Comparison of ENCODE assay signal across 23 mouse cellular contexts in the genomic region with DNA sequence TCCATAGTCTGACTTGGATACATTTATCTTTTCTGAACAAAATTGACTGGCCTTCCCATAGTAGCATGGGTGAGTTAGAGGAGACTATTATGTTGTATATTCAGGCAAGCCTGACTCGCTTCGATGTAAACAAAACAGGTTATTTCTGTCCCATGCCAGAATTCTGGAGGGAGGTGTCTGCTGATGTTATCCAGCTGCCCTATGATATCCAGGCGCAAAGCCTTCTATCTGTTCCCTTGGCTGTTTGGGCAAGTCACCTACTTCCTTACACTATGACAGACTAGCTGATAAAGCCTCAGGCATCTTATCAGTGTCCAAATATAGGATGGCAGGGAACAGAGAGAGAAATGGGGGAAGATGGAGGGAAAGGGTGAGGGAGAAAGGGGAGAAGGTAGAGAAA. TPM values are rescaled to one million over a fixed set of nuclear protein-coding genes. Genes with fewer than 3 reads are reported as not detected.
DNase-seq lines count a peak whose midpoint lies in the region; ATAC-seq lines count a peak whose summit lies in the region.
"Had no signal": no experiment of that assay in that cellular context is flagged by ENCODE, and none has a peak within 500 bp of the region (broad histone marks: within the 10 kb centered on the region; RNA-seq: fewer than 3 reads in every experiment).

No protein-coding gene starts in this region.

- no peak overlapping the region for H3K9ac ChIP-seq in heart, embryonic 14.5 days (ENCODE audit: low read length)
- H3K9ac ChIP-seq: hindbrain, embryonic 15.5 days; intestine, embryonic 15.5 days; limb, embryonic 12.5 days; liver, embryonic 12.5 days had no signal

- no peaks in the 10 kb centered on the region for H3K27me3 ChIP-seq in heart, embryonic 14.5 days (ENCODE audit: control insufficient read depth, insufficient read depth, low read length)
- H3K27me3 ChIP-seq: hindbrain, embryonic 15.5 days; intestine, embryonic 15.5 days; limb, embryonic 12.5 days; liver, embryonic 12.5 days had no signal

- ATAC-seq in heart, embryonic 14.5 days (ENCODE audit: insufficient number of reproducible peaks, insufficient read depth, low FRiP score, low read depth) = peak; percentile 89
- ATAC-seq: intestine, embryonic 15.5 days; liver, embryonic 12.5 days had no signal

- no peaks in the 10 kb centered on the region for H3K9me3 ChIP-seq in heart, embryonic 14.5 days (ENCODE audit: control insufficient read depth, low read length)
- H3K9me3 ChIP-seq: forebrain, embryonic 10.5 days; hindbrain, embryonic 15.5 days; intestine, embryonic 15.5 days; limb, embryonic 12.5 days; liver, embryonic 12.5 days; midbrain, embryonic 10.5 days had no signal

- H3K27ac ChIP-seq in heart, embryonic 14.5 days (replicated peaks in 1 of 2; ENCODE audit: control insufficient read depth in 1 of 2, insufficient read depth in 1 of 2, low read depth in 2 of 2, low read length in 2 of 2) = peak overlapping the region; percentile 36 to 84
- H3K27ac ChIP-seq: forebrain, embryonic 10.5 days; hindbrain, embryonic 15.5 days; intestine, embryonic 15.5 days; limb, embryonic 12.5 days; liver, embryonic 12.5 days; macrophage; midbrain, embryonic 10.5 days had no signal

- H3K4me1 ChIP-seq in heart, embryonic 14.5 days (ENCODE audit: control insufficient read depth in 2 of 2, insufficient read depth in 2 of 2, low read length in 2 of 2) = peaks cover 2 to 16% of the 10 kb centered on the region in 2 experiments; a peak in 3 of 4 replicates
- H3K4me1 ChIP-seq: forebrain, embryonic 10.5 days; hindbrain, embryonic 15.5 days; intestine, embryonic 15.5 days; limb, embryonic 12.5 days; liver, embryonic 12.5 days; midbrain, embryonic 10.5 days had no signal

- DNase-seq in heart, adult 9 months (ENCODE audit: low spot score in 2 of 2) = peak; percentile 46 to 70
- DNase-seq in heart, postnatal 4 days = peak; percentile 63
- DNase-seq in lung, postnatal 36 days = peak; percentile 14
- no peak for DNase-seq in right cerebral cortex, adult 18-20 months
- DNase-seq in embryo, embryonic 10 days (ENCODE audit: low spot score) = no peak
- no peak for DNase-seq in adrenal gland, adult 18-20 months (ENCODE audit: low spot score in 2 of 2)
- DNase-seq: adrenal gland, adult 8-10 months; cerebellum, postnatal 10 days; kidney, postnatal 4 days; thymus, postnatal 36 days had no signal

- no peak overlapping the region for H3K4me3 ChIP-seq in heart, embryonic 14.5 days (ENCODE audit: control insufficient read depth in 1 of 2, insufficient read depth in 1 of 2, low read depth in 1 of 2, low read length in 2 of 2)
- H3K4me3 ChIP-seq: forebrain, embryonic 10.5 days; hindbrain, embryonic 15.5 days; intestine, embryonic 15.5 days; limb, embryonic 12.5 days; liver, embryonic 12.5 days; midbrain, embryonic 10.5 days had no signal

- peak overlapping the region; percentile 35; the same call in 1 of the 2 replicates for H3K4me2 ChIP-seq in heart, embryonic 14.5 days (ENCODE audit: low read length)
- H3K4me2 ChIP-seq: hindbrain, embryonic 15.5 days; intestine, embryonic 15.5 days; limb, embryonic 12.5 days; liver, embryonic 12.5 days had no signal

- H3K36me3 ChIP-seq in heart, embryonic 14.5 days (ENCODE audit: control insufficient read depth, insufficient read depth, low read length) = no peaks in the 10 kb centered on the region
- H3K36me3 ChIP-seq: forebrain, embryonic 10.5 days; hindbrain, embryonic 15.5 days; intestine, embryonic 15.5 days; limb, embryonic 12.5 days; liver, embryonic 12.5 days; midbrain, embryonic 10.5 days had no signal

- WGBS in heart, embryonic 14.5 days = 2% methylated on average over 3 of the region's 3 CpGs

RNA-seq across cellular contexts. Expression of gene Drd3, which starts 18.5 kb away (rescaled TPM):
- not detected in 2 replicates for polyA plus RNA-seq in heart, embryonic 14.5 days (2014; fragmentation: Nextera tagmentation; extraction: Ambion mirVana)
- not detected for total RNA-seq in heart, postnatal 4 days (2021)
- total RNA-seq in adrenal gland, adult 18-20 months (2021) = not detected
- total RNA-seq: adrenal gland, adult 8-10 months; gastrocnemius, adult 18-20 months; granulocyte monocyte progenitor cell, adult 5-6 weeks; monocyte, adult 5-6 weeks had no signal
- polyA plus RNA-seq: forebrain, embryonic 10.5 days; hindbrain, embryonic 15.5 days; intestine, embryonic 15.5 days; limb, embryonic 12.5 days; liver, embryonic 12.5 days; macrophage; midbrain, embryonic 10.5 days; neural tube, embryonic 11.5 days; testis, adult 2 months had no signal

Comparison
In these comparisons a context has a peak if more than half of its experiments do, and no peak if none do; other contexts are left out.
1. DNase-seq: peak in heart, adult 9 months (2 of 2), heart, postnatal 4 days (single experiment) and lung, postnatal 36 days (single experiment); none in right cerebral cortex, adult 18-20 months (single experiment), embryo, embryonic 10 days (single experiment) and adrenal gland, adult 18-20 months (0 of 2).